Mouse (Mus musculus): Measurements from ENCODE around the gene Pde9a.

The Pde9a gene

DNA sequence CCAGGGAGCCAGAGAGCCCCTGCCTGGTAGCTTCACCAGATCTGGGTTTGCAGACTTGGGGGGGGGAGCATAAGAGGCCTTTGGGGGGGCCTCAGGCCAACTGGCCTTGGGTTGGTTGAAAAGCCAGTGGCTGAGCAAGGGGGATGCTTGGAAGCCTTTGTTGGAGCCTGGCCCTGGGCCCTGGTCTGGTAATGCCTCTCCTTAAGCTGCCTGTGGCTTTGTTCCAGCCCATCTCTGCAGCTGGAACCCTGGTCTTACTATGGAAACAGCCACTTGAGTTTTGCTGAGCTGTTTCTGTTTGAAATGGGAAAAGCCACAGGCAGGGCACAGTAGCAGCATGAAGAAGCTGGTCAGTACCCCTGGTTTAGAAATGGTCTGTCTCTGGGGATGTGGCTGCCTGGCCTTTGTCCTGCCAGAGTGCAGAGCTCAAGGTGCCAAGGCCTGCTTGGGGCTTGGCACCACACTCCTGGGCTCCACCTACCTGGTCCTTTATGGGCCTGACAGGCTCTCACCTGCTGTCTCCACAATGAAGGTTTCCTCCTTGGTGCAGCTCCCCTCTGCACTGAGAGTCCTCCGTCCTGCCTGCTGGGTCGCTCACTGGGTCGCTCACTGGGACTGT, 3.5 kb downstream of the Pde9a start:
- DNase-seq (ENCODE audit: low spot score): no peak

DNA sequence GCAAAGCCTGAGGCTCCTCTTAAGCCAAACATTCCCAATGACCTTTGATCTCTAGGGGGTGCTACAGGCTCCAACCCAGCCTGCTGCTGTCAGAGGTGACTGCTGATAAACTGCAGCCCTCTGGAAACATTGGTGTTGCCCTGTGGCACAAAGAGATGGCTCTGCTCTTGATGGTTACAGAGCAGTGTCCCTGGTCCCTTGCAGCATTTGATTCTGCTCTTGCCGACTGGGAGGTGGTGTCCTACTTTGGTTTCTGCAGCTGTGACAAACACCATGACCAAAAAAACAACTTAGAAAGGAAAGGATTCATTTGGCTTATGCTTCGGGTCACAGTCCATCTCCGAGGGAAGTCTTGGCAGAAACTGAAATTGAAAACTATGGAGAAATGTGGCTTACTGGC, 5.5 kb downstream of the Pde9a start:
- no peak for DNase-seq (ENCODE audit: low spot score)

DNA sequence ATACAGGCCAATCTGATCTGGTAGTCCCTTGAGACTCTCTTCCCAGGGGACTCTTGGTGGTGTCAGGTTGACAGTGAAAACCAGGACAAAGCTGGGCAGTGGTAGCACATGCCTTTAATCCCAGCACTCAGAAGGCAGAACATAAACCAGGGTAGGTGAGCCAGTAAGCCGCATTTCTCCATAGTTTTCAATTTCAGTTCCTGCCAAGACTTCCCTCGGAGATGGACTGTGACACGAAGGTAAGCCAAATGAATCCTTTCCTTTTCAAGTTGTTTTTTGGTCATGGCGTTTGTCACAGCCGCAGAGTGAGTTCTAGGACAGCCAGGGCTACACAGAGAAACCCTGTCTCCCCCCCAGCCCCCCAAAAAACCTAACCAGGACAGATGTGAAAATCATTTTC, 6.0 kb downstream of the Pde9a start:
- DNase-seq (ENCODE audit: low spot score): no peak

DNA sequence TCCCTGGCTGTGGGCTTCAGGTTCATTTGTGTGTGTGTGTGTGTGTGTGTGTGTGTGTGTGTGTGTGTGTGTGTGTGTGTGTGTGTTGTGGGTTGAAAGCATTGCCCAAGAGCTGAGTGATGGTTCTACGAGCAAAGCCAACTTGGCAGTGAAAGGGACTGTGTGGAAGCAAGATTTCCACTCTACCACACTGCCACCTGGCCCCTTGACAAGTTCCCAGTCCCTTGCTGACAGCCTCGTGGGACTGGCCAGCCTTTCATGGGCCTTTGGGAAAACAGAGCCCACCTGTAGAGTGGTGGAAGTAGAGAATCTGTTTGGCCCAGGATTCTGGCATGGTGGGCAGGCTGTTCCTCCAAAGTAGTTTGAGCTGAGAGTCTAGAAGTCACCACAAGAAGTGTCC, 7.8 kb downstream of the Pde9a start:
- no peak for DNase-seq (ENCODE audit: low spot score)

DNA sequence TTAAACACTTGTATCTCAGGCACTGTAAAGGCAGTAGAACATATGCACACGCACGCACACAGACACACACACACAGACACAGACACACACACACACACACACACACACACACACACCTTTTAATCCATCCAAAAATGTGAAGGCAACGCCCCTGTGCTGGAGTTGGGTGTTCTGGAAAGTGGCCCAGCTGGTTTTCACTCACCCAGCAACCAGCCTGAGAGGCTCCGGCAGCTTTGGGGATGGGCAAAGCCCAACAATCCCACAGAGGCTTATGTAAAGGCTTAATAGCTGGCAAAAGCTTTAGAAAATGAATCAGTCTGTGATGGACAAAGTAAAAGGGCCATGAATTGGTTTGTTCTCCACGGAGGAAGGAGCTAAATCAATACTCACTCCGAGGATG, 14.3 kb downstream of the Pde9a start:
- DNase-seq (ENCODE audit: low spot score): no peak

DNA sequence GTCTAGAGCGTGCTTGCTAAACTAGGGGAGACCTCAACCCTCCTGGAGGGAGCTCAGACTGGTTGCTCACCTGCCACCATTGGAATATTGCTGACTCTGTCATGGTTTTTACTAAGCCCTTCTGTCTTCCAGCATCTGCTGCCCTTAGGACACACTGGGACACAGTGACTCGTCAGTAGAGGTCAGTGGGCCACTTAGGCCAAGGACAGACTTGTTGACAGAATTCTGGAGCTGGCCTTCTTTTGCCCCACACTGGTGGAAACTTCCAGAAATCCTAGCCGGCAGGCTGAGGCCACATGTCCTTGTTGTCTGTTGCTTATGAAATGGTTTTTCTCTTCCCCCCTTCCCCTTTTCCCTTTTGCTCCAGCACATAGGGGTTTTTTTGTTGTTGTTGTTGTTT, 15.2 kb downstream of the Pde9a start:
- no peak for DNase-seq (ENCODE audit: low spot score)

DNA sequence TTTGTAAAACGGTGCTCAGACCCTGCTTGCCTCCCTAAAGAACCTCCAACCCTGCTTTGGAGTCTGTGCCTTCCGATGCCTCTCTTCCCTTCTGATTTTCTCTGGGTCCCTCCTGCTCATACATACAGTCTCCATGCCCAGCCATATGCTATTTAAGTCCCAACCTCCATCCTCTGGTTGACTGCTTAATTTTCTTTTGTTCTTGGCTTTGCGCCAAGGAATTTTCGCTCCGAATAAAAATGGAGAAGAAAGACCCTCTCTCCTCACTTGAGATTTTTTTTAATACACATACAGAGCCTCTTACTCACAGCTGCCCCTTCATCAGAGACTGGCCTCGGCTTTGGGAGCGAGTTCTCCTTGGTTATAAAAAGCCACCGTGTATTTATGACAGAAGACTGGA, 16.7 kb downstream of the Pde9a start:
- DNase-seq (ENCODE audit: low spot score): no peak

DNA sequence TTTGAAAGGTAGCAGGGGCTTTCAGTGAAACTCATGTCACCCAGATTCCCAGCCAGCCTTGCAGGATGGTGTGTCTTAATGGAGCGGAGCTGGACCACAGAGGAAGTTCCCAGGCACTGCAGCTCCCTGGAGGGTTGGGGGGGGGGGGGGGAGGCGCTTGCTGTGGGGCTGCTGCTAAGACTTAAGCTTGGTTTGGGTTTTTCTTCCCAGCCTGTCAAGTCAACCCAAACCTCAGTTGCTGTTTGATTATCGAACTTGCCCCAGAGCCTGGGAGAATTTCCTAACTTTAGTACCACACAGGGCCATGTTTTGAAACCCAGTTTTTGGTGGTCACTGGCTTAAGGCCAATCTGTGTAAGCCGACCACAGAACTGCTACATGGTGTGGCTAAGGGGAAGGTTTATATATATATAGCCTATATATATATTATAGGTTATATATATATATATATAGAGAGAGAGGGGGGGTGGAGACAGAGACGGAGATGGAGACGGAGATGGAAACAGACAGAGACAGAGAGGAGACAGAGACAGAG, 19.8 kb downstream of the Pde9a start:
- DNase-seq (ENCODE audit: low spot score): no peak

DNA sequence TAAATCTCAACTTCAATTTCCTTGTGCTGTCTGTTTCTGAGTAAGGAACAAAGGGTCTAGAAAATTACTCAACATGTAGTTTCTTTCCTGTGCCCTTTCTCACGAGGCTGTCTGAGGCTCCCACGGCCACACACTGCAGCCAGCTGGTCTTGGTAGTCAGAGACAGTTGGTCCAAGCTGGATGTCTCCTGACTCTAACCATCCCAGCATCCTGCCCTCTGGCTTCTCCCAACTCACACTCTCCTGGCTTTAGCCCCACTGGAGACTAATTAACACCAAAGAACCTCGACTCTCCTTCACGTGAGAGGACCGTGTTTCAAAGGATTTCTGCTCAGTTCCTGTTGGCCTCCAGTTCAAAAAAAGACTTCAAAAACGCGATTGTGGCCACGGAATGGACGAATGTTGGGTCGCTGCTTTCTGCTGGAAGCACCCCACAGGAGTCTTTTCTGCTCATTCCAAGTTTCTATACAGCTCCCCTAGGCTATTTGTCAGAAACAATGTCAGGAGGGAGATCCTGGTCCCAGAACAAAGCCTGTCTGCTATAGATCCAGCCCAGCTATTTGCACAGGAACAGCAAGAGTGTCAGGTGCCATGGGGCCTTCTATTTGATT, 23.8 kb downstream of the Pde9a start:
- no peak for DNase-seq (ENCODE audit: low spot score)

DNA sequence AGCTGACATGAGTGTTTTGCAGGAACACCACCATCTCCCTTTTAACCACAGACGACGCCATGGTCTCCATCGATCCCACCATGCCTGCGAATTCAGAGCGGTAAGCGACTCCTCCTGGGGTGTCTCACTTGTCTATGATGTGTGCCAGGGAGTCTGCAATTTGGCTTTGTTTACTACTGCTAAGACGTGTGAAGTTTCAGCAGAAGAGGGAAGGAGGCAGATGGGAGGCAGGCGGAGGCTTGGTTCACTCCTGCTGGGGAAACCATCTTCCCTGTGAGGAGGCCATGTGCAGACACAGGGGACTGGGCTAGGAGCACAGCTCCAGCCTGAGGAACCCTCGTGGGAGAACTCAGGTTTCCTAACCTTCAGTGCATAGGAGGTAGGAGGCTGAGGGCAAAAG, 29.2 kb downstream of the Pde9a start:
- DNase-seq (ENCODE audit: low spot score): no peak

DNA sequence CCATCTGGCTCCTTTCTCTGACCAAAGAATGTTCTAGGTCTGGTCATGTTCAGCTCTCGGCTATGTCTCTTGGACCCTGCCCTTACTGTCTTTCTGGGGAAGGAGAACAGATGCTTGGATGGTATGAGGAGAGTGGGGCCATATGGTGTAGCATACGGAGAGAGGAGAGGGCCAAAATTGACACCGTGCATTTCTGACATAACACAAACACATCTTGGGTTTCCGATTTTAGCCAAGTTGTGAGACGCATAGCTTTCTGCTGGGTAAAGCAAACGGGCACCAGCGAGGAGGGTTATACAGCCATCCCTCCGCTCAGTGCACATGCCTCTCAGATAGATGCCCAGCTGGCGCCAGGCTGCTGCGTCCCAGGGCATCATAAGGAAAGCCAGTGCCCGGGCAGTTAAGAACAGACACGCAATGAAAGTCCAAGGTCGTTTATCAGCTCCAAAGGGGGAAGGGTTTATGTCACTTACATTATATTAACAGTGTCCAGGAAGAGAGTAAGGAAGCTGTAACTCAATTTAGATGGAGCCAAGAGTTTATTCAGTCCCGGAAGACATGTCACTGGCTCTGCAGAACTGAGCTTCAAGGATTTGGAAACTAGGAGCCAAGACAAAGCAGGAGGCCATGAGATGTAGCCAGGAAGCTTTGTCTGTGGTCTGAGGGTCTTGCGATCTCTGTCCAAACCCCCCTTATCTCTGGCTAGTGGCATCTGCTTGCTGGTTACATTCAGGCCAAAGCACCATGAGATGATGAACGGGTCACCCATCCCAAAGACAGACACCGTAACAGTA, 33.0 kb downstream of the Pde9a start:
- DNase-seq (ENCODE audit: low spot score): no peak

DNA sequence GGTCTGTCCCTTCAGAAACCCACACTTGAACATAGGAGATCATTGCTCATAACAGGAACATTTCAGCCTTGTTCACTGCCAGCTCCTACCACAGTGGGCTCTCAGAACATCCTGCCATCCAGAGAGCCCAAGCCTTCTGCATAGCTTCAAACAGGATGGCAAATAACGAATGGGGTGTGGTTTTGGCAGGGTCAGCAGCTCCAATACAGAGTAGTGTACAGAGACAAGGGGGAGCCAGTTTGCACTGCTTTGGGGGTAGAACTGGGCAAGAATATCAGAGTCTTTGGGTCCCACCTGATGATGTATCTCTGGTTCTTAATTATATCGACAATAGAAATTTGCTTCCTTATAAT, 33.6 kb downstream of the Pde9a start:
- no peak for DNase-seq (ENCODE audit: low spot score)

DNA sequence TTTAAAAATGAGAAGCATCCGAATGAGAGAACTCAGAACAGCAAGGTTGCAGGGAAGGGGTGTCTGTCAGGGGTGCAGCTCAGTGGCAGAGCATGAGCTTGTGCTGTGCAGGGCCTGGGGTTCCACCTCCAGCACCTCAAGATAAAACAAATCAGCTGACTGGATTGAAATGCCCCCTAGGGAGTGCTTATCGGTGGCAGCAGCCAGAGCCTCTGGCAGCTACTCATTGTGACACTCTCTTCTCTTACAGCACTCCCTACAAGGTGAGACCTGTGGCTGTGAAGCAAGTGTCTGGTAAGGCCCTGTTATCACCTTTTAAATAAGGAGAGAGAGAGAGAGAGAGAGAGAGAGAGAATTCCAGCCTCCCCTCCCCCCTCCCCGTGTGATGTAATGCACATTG, 34.0 kb downstream of the Pde9a start:
- DNase-seq (ENCODE audit: low spot score): no peak

DNA sequence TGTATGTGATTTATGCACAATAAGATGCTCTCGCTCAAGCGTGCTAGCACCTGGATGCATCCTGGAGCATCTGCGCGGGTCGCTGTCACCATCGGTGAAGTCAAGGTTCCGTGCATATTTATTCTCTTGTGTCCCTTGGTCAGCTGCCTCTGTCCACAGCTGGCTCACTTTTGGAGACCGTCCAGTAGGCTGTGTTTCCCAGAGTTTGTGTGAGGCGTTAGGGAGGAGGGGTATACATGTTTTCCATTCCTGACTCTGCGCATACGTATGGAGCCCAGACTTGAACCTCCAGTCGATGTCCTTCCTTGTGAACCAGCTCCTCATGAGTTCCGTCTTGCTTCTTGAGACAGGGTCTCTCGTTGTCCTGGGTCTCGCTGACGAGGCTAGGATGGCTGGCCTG, 34.6 kb downstream of the Pde9a start:
- DNase-seq (ENCODE audit: low spot score): no peak

DNA sequence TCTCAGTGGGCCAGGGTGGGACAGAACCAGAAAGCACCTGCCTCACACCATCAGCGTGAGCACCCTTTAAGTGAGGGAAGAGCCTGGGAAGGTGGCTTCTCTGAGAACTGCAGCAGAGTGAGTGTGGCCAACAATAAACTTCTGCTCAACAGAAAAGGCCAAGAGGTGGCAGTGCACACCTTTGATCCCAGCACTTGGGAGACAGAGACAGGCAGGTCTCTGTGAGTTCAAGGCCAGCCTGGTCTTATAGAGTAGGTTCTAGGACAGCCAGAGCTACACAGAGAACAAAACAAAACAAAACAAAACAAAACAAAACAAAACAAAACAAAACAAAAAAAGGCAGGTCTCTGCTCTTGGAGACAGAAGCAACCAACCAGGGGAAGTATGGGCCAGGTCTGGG, 36.4 kb downstream of the Pde9a start:
- no peak for DNase-seq (ENCODE audit: low spot score)

DNA sequence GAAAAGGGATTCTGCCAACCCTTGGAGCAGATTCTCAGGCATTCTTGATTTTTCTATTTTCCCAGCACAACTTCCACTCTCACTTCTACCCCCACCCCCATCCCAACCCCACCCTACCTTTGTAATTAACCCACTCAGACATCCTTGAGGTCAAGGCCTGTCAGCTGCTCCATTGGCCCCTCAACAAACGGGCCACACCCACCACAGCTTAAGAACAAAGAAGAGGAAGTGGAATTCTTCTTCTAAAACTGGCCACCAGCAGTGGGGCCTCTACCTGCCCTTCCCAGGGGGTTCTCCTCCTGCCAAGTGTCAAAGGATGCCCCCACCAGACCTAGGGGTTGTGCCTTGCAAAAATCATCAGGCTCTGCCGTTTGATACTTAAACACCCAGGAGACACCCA, 37.0 kb downstream of the Pde9a start:
- DNase-seq (ENCODE audit: low spot score): no peak

DNA sequence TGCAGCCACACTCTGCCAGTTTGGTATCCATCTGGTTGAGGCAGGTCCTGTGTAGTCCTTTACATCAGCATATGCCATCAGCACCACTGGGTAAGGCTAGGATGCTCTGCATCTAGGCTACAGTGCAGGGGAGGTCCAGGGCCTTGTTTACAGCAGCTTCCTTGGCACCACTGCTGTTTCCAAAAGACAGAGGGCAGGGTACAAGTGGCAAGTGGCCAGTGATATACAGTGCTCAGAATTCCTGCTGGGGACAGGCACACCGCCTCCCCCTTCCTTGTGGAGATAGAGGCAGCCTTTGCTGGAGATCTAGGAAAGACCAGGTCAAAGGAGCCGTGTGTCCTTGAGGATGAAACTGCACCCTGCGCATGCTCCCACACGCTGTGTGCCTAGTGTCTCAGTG, 38.3 kb downstream of the Pde9a start:
- DNase-seq (ENCODE audit: low spot score): no peak

DNA sequence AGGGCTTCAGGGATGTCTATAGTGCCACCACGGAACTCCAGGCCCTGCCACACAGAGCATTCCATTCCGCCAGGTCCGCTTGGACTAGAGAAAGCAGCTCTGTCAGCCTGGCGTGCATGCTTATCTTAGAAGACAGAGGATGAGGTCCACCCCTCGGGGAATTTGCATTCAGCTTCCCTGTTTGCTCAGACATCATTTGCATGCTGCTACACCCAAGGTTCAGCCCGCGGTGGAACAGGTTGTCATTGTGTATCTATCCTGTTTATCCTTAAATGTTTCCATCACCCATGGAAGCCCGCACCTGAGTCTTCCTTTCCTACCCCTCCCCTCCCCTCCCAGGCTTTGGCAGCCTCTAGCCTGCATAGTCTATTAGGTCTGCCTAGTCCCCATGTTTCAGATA, 38.8 kb downstream of the Pde9a start:
- DNase-seq (ENCODE audit: low spot score): no peak

DNA sequence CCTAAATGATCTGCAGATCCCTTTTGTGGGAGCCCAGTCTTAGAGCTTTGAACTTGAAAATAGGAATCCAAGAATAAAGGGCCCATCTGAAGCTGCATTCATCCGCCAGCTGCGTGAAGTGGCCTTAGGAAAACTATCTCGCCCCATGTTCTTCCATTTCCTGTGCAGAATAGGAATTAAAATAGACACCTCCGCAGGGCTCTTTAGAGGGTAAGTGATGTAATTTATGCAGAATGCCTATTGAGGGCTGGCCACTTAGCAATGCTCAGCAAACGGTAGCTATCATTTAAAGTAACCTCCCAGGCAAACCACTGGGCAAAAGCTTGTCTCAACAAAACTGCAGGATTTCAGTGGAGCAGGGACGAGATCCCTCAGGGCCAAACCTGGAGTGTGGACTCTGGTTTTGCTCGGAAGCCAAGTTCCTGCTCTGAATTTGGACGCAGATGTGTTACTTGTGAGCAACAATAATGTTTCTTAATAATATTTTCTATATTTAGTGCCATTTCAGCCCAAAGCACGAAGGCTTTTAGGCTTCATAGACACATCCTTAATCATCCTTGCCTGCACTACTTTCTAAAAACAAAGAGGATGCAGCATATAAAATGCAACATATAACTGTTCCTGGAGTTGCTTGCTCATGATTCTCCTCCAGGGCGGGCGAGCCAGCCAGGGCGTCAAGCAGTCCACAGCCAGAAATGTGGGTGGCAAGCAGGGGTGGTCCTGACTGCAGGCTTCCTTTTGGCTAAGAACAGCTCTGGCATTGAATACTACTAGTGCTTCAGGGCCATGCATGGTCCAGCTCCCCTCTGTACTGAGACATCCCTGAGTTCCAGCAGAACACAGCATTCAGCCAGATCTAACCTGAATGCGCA, 40.1 kb downstream of the Pde9a start:
- no peak for DNase-seq (ENCODE audit: low spot score)

DNA sequence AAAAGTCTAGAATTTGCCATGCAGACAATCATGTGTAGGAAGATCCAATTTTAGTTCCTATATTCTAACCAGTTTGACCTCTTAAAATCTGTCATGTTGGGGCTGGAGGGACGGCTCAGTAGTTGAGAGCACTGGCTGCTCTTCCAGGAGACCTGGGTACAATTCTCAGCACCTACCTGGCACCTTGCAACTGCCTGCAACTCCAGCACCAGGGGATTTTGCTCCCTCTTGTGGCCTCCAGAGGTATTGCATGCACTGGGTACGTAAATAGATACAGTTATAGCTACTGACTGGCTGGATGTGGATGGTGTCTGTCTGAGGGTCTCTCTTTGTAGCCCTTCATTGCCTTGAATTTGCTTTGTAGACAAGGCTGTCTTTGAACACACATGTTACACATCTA, 43.4 kb downstream of the Pde9a start:
- DNase-seq (ENCODE audit: low spot score): no peak

DNA sequence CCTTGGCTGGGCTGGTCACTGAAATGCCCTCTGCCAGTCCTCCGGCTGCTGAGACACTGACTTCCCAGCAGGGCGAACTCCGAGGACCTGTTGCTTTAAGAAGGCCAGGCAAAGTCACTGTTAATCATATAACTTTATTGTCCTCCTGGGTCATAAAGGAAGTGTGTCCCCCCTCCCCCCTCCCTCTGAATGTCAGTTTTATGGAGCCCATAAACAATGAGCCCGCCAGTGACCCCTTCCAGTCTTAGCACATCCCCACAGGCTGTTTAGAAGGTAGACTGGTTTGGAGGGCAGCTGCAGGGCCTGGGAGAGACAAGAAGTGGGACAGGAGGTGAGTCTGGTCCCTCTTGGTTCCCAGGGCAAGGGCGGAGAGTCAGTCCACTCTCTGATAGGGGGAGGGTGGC, 46.9 kb downstream of the Pde9a start:
- DNase-seq (ENCODE audit: low spot score): no peak

DNA sequence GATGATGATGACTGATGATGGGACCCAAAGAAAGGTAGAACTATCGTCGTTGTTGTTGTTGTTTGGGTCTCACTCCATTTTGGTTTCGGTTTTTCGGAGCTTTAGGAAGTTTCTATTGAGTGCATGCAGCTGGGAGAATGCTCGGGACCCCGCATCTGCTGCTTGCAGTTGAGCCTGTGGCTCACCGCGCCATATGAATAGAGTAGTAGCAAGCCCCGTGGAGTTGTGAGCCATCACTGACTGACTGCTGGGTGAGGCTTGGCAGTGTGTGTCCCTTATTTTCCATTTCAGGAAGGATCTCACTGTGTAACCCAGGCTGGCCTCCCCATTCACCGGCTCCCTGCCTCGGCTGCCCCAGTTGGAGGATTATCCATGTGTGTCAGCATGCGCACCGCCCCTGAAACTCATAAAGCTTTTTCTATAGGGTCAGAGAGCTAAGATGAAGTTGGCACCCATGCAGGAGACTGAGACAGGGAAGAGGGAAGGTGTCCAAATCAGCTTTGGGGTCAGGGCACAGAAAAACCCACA, 47.5 kb downstream of the Pde9a start:
- no peak for DNase-seq (ENCODE audit: low spot score)
